Mouse (Mus musculus) forebrain, embryonic 12.5 days (tissue): ENCODE data around the gene Ercc6. TPM values are rescaled to one million over a fixed set of nuclear protein-coding genes. Genes with fewer than 3 reads are reported as not detected.

ENCODE experiments used
- ATAC-seq: fragments of 200-750 bp; cut with Nextera tagmentation; 2 replicates; pipeline ENCODE4 v1.8.0; 2017; ENCODE audit warnings: moderate TSS enrichment; ENCODE audit not compliant: low FRiP score
- H3K27ac ChIP-seq: fragments of 300-500 bp; sonication (generic); 2 replicates; pipeline ENCODE4 v1.5.1; 2016; ENCODE audit warnings: mild to moderate bottlenecking
- H3K27me3 ChIP-seq: fragments of 300-500 bp; sonication (generic); 2 replicates; pipeline ENCODE4 v1.6.1; 2016; ENCODE audit warnings: mild to moderate bottlenecking
- H3K36me3 ChIP-seq: fragments of 300-500 bp; sonication (generic); replicated peaks from 2 replicates; pipeline ENCODE4 v1.6.1; 2016; ENCODE audit warnings: mild to moderate bottlenecking
- H3K4me1 ChIP-seq: fragments of 300-500 bp; sonication (generic); 2 replicates; pipeline ENCODE4 v1.6.1; 2016
- H3K4me2 ChIP-seq: fragments of 300-500 bp; sonication (generic); 2 replicates; pipeline ENCODE4 v1.6.1; 2016; ENCODE audit warnings: mild to moderate bottlenecking, moderate library complexity
- H3K4me3 ChIP-seq: fragments of 300-500 bp; sonication (generic); replicated peaks from 2 replicates; pipeline ENCODE4 v1.5.1; 2016; ENCODE audit warnings: mild to moderate bottlenecking
- H3K9ac ChIP-seq: fragments of 300-500 bp; sonication (generic); 2 replicates; pipeline ENCODE4 v1.6.1; 2016; ENCODE audit warnings: mild to moderate bottlenecking
- H3K9me3 ChIP-seq: fragments of 300-500 bp; sonication (generic); 2 replicates; pipeline ENCODE4 v1.6.1; 2016
- WGBS: fragments of 180-500 bp; shearing (Covaris S2); methylation state at CpG from one replicate; pipeline ENCODE4 v1.1.7; 2016; 5-methylcytosine and 5-hydroxymethylcytosine counted together
- polyA plus RNA-seq: library from polyadenylated mRNA; unstranded; fragments of >200 nt; fragmentation: Nextera tagmentation; extraction: Ambion mirVana; gene quantifications from 2 replicates; pipeline ENCODE4 v1.2.1, GENCODE M21; 2016

Ercc6 gene
- polyA plus RNA-seq, 1 experiment from 2014 or later, result 30.4 TPM

GRCm38 (mm10) chr14:32628584-32628983 is 115.3 kb downstream of the Ercc6 start:
- Histone ChIP-seq H3K4me3 (no peak overlapping the region), H3K4me2 (no peak overlapping the region), H3K27me3 (no peaks in the 10 kb centered on the region), H3K36me3 (no peaks in the 10 kb centered on the region), H3K27ac (no peak overlapping the region), H3K9ac (no peak overlapping the region), H3K9me3 (no peaks in the 10 kb centered on the region), H3K4me1 (no peaks in the 10 kb centered on the region)
- 40% methylated on average over 10 of the region's 10 CpGs for WGBS
- ATAC-seq, result no peak

Other genes starting within 250 kb of the Ercc6 start
- gene Ogdhl, start 191.5 kb upstream of the Ercc6 start, polyA plus RNA-seq, result 16.0 and 20.5 TPM in 2 replicates
- not detected in 2 replicates for gene 1700024G13Rik, start 125.1 kb upstream of the Ercc6 start, polyA plus RNA-seq
- gene Slc18a3, start 48.7 kb upstream of the Ercc6 start, polyA plus RNA-seq, result 0.13 and 0.50 TPM in 2 replicates
- gene Chat, start 47.5 kb upstream of the Ercc6 start, polyA plus RNA-seq, result 0.08 and 0.14 TPM in 2 replicates
- gene Prrxl1, start 85.9 kb downstream of the Ercc6 start, polyA plus RNA-seq, result 0.53 and 0.91 TPM in 2 replicates
- gene 3425401B19Rik, start 171.8 kb downstream of the Ercc6 start, polyA plus RNA-seq, result 0.04 TPM in 1 of 2 replicates, not detected in the other